Mouse (Mus musculus): Measurements from ENCODE around the gene S100z. TPM values are rescaled to one million over a fixed set of nuclear protein-coding genes. Genes with fewer than 3 reads are reported as not detected.

The S100z gene
- total and polyA plus RNA-seq, 2 experiments from 2014 or later, result not detected

GRCm38 (mm10) chr13:95521029-95521428, 42.5 kb upstream of the S100z start:
- Histone ChIP-seq H3K27me3 (ENCODE audit: control insufficient read depth, insufficient read depth, low read length) (peaks cover 12% of the 10 kb centered on the region; the same call in 1 of the 2 replicates), H3K4me2 (ENCODE audit: low read depth, low read length) (no peak overlapping the region), H3K4me1 (ENCODE audit: control insufficient read depth, insufficient read depth) (0 out of 2 replicates have a peak, but pooled peaks cover 8% of the 10 kb centered on the region), H3K36me3 (replicated peaks; ENCODE audit: control insufficient read depth, insufficient read depth, low read length) (no peaks in the 10 kb centered on the region), H3K9me3 (replicated peaks; ENCODE audit: control insufficient read depth, low read length) (no peaks in the 10 kb centered on the region), H3K27ac (ENCODE audit: low read depth) (no peak overlapping the region), H3K4me3 (ENCODE audit: low read depth, low read length) (no peak overlapping the region), H3K9ac (replicated peaks; ENCODE audit: low read depth, low read length) (no peak overlapping the region)
- no peak for ATAC-seq (ENCODE audit: insufficient read depth, low read depth)
- no peak for DNase-seq (ENCODE audit: low spot score)
- TF ChIP-seq CTCF (IDR thresholded peaks at IDR 0.05; ENCODE audit: low read depth) (no peak), EP300 (IDR thresholded peaks at IDR 0.05; ENCODE audit: low read depth) (no peak)
- WGBS, result 62% methylated on average over 6 of the region's 6 CpGs

GRCm38 (mm10) chr13:95514756-95515155, 36.2 kb upstream of the S100z start:
- H3K27ac ChIP-seq (ENCODE audit: low read depth), result no peak overlapping the region
- H3K4me3 ChIP-seq (ENCODE audit: low read depth, low read length), result no peak overlapping the region
- no peak for DNase-seq (ENCODE audit: low spot score)
- H3K9ac ChIP-seq (replicated peaks; ENCODE audit: low read depth, low read length), result no peak overlapping the region
- no peaks in the 10 kb centered on the region for H3K36me3 ChIP-seq (replicated peaks; ENCODE audit: control insufficient read depth, insufficient read depth, low read length)
- H3K4me2 ChIP-seq (ENCODE audit: low read depth, low read length), result no peak overlapping the region
- H3K9me3 ChIP-seq (replicated peaks; ENCODE audit: control insufficient read depth, low read length), result no peaks in the 10 kb centered on the region
- TF ChIP-seq CTCF (IDR thresholded peaks at IDR 0.05; ENCODE audit: low read depth) (no peak), EP300 (IDR thresholded peaks at IDR 0.05; ENCODE audit: low read depth) (no peak)
- no peak for ATAC-seq (ENCODE audit: insufficient read depth, low read depth)
- 54% methylated on average over 4 of the region's 4 CpGs for WGBS
- H3K4me1 ChIP-seq (ENCODE audit: control insufficient read depth, insufficient read depth), result no peaks in the 10 kb centered on the region
- H3K27me3 ChIP-seq (ENCODE audit: control insufficient read depth, insufficient read depth, low read length), result no peaks in the 10 kb centered on the region

- no peak for ATAC-seq (ENCODE audit: insufficient read depth, low read depth)
- no peaks in the 10 kb centered on the region for H3K4me1 ChIP-seq (ENCODE audit: control insufficient read depth, insufficient read depth)
- no peak overlapping the region for H3K27ac ChIP-seq (ENCODE audit: low read depth)
- H3K9me3 ChIP-seq (replicated peaks; ENCODE audit: control insufficient read depth, low read length), result no peaks in the 10 kb centered on the region
- H3K4me3 ChIP-seq (ENCODE audit: low read depth, low read length), result no peak overlapping the region
- no peak overlapping the region for H3K9ac ChIP-seq (replicated peaks; ENCODE audit: low read depth, low read length)
- no peaks in the 10 kb centered on the region for H3K36me3 ChIP-seq (replicated peaks; ENCODE audit: control insufficient read depth, insufficient read depth, low read length)
- no peak for DNase-seq (ENCODE audit: low spot score)
- H3K4me2 ChIP-seq (ENCODE audit: low read depth, low read length), result no peak overlapping the region
- TF ChIP-seq CTCF (IDR thresholded peaks at IDR 0.05; ENCODE audit: low read depth), result no peak
- no peak for TF ChIP-seq EP300 (IDR thresholded peaks at IDR 0.05; ENCODE audit: low read depth)
- WGBS, result 88% methylated on average over 5 of the region's 5 CpGs
- H3K27me3 ChIP-seq (ENCODE audit: control insufficient read depth, insufficient read depth, low read length), result no peaks in the 10 kb centered on the region
Measured at GRCm38 (mm10) chr13:95510054-95510453, 31.5 kb upstream of the S100z start.

DNA sequence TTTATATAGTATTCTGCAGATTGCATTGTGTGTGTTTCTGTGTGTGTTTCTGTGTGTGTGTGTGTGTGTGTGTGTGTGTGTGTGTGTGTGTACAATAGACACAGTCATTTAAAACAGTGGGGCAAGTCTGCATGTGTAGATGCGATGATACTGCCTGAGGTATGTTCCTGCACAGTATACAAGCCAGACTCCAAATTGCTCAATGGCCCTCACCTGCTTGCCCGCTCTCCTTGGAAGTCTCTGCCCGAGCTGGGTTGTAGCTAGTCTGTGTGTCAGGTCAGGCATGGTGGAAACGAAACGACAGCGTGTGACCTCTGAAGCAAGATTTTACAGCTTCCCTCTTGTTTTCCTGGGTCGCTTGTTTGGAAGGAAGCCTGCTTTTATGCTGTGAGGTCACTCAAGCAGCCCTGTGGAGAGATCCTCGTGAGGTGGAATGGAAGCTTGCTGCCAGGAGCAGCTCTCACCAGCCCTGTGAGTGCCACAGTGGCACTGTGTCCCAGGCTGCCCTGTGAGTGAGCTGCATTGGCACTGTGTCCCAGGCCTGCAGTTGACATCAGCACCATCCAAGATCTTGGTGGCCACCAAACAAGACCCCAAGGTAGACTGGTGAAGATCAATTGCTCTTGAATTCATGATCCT, 24.9 kb upstream of the S100z start:
- Histone ChIP-seq H3K4me3 (ENCODE audit: low read depth, low read length) (no peak overlapping the region), H3K9me3 (replicated peaks; ENCODE audit: control insufficient read depth, low read length) (no peaks in the 10 kb centered on the region), H3K27me3 (ENCODE audit: control insufficient read depth, insufficient read depth, low read length) (no peaks in the 10 kb centered on the region), H3K36me3 (replicated peaks; ENCODE audit: control insufficient read depth, insufficient read depth, low read length) (no peaks in the 10 kb centered on the region), H3K4me2 (ENCODE audit: low read depth, low read length) (no peak overlapping the region), H3K4me1 (ENCODE audit: control insufficient read depth, insufficient read depth) (no peaks in the 10 kb centered on the region), H3K27ac (ENCODE audit: low read depth) (no peak overlapping the region), H3K9ac (replicated peaks; ENCODE audit: low read depth, low read length) (no peak overlapping the region)
- TF ChIP-seq EP300 (IDR thresholded peaks at IDR 0.05; ENCODE audit: low read depth), result no peak
- no peak for TF ChIP-seq CTCF (IDR thresholded peaks at IDR 0.05; ENCODE audit: low read depth)
- no peak for ATAC-seq (ENCODE audit: insufficient read depth, low read depth)
- DNase-seq (ENCODE audit: low spot score), result no peak
- WGBS, result 67% methylated on average over 8 of the region's 8 CpGs

GRCm38 (mm10) chr13:95496601-95497000, 18.1 kb upstream of the S100z start:
- ATAC-seq (ENCODE audit: insufficient read depth, low read depth) (no peak), DNase-seq (ENCODE audit: low spot score) (no peak)

GRCm38 (mm10) chr13:95494812-95495211, 16.3 kb upstream of the S100z start:
- WGBS, result 66% methylated on average over 8 of the region's 8 CpGs
- no peak for ATAC-seq (ENCODE audit: insufficient read depth, low read depth)
- Histone ChIP-seq H3K9ac (replicated peaks; ENCODE audit: low read depth, low read length) (no peak overlapping the region), H3K4me3 (ENCODE audit: low read depth, low read length) (no peak overlapping the region), H3K27me3 (ENCODE audit: control insufficient read depth, insufficient read depth, low read length) (no peaks in the 10 kb centered on the region), H3K27ac (ENCODE audit: low read depth) (no peak overlapping the region), H3K4me1 (ENCODE audit: control insufficient read depth, insufficient read depth) (peaks cover 12% of the 10 kb centered on the region; the same call in 1 of the 2 replicates), H3K4me2 (ENCODE audit: low read depth, low read length) (no peak overlapping the region), H3K9me3 (replicated peaks; ENCODE audit: control insufficient read depth, low read length) (no peaks in the 10 kb centered on the region), H3K36me3 (replicated peaks; ENCODE audit: control insufficient read depth, insufficient read depth, low read length) (no peaks in the 10 kb centered on the region)
- DNase-seq (ENCODE audit: low spot score), result no peak
- TF ChIP-seq EP300 (IDR thresholded peaks at IDR 0.05; ENCODE audit: low read depth) (no peak), CTCF (IDR thresholded peaks at IDR 0.05; ENCODE audit: low read depth) (no peak)

More at GRCm38 (mm10) chr13:95496601-95497000, 18.1 kb upstream of the S100z start:
- H3K4me2 ChIP-seq (ENCODE audit: low read depth, low read length), result no peak overlapping the region
- H3K27ac ChIP-seq (ENCODE audit: low read depth), result no peak overlapping the region
- H3K9me3 ChIP-seq (replicated peaks; ENCODE audit: control insufficient read depth, low read length), result no peaks in the 10 kb centered on the region
- 94% methylated on average over 3 of the region's 3 CpGs for WGBS
- no peak overlapping the region for H3K9ac ChIP-seq (replicated peaks; ENCODE audit: low read depth, low read length)
- no peaks in the 10 kb centered on the region for H3K27me3 ChIP-seq (ENCODE audit: control insufficient read depth, insufficient read depth, low read length)
- peaks cover 12% of the 10 kb centered on the region; the same call in 1 of the 2 replicates for H3K4me1 ChIP-seq (ENCODE audit: control insufficient read depth, insufficient read depth)
- no peak overlapping the region for H3K4me3 ChIP-seq (ENCODE audit: low read depth, low read length)
- TF ChIP-seq EP300 (IDR thresholded peaks at IDR 0.05; ENCODE audit: low read depth), result no peak
- TF ChIP-seq CTCF (IDR thresholded peaks at IDR 0.05; ENCODE audit: low read depth), result no peak
- no peaks in the 10 kb centered on the region for H3K36me3 ChIP-seq (replicated peaks; ENCODE audit: control insufficient read depth, insufficient read depth, low read length)
